Mouse (Mus musculus) embryonic fibroblast, embryonic 13.5 days (primary cell): ENCODE data around the gene Frmd4a.

Experiments used
- CTCF ChIP-seq: IDR thresholded peaks from 2 replicates; pipeline ENCODE4 v1.5.1; 2011; ENCODE audit warnings: mild to moderate bottlenecking, control low read depth, low read length, moderate library complexity, borderline replicate concordance; ENCODE audit not compliant: insufficient read depth
- POLR2A ChIP-seq: IDR thresholded peaks from 2 replicates; pipeline ENCODE4 v1.6.1; 2011; ENCODE audit warnings: low read depth, mild to moderate bottlenecking, control low read depth, low read length, moderate library complexity

DNA sequence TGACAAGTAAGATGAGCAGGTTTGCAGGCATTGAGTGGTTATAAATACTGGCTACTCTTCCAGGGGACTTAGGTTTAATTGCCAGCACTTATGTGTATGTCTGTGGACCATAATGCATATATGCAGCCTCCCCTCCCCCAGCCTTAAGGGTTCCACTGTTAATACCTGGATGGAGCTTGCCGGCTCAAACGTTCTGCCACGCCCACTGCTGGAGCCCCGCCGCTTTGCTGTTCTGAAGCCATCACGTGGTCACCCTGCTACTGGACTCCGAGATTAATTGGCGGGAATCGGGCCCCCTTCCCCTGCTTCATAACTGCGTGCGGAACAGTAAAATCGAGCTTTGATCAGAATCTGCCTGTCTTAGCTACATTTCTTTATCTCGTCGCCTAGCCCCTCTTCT lies 495.1 kb downstream of the Frmd4a start:
- no peak for TF ChIP-seq POLR2A
- no peak for TF ChIP-seq CTCF
